Mouse (Mus musculus): ENCODE measurements around the gene Ephb2. TPM values are rescaled to one million over a fixed set of nuclear protein-coding genes. Genes with fewer than 3 reads are reported as not detected.

Ephb2 gene
- polyA plus RNA-seq, 1 experiment, result 4.6 TPM

DNA sequence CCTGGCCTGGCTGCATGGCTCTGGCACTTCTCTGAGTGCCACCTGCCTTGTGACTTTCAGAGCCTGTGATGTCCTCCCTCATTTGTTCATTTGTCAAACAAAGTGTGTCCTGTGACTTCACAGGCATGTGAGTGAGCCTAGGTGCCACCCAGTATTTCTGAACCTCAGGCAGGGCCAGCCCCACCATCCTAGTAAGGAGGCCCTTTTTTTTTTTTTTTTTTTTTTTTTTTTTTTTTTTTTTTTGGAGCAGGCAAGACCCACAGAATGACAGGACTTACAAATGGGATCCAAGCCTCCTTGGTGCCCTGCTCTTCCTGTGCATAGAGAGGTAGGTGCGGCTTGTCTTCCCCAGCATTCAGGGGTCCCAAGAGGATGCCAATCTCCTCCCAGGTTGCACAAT lies 89.3 kb downstream of the Ephb2 start:
- TF ChIP-seq CTCF (IDR thresholded peaks at IDR 0.05; ENCODE audit: insufficient read depth, low read length), result no peak
- TF ChIP-seq POLR2A (IDR thresholded peaks at IDR 0.05; ENCODE audit: borderline replicate concordance, extremely low read depth, low read depth, low read length), result no peak
- 75% methylated on average over 1 of the region's 1 CpGs for WGBS
- Histone ChIP-seq H3K4me1 (ENCODE audit: control insufficient read depth, insufficient read depth, low read length) (no peaks in the 10 kb centered on the region), H3K4me3 (replicated peaks; ENCODE audit: extremely low read depth, low read depth, low read length) (no peak overlapping the region)
- no peak for DNase-seq

DNA sequence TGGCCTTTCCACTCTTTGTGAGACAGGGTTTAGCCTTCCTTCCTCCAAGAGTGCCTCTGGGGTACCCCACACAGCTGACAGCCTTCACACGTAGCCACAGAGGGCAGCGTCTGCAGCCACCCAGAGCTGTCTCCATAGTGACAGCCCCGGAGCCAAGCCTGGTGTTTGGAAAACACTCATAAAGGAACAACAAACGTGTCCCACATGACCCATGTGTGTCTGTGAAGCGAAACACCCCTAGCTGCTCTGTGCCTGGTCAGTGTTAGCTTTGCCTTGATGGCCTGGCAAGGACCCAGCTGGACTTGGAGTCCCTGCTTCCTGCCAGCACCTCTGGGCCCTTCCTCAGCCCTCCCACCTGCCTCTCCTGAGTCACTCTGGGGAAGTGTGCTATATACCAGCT lies 93.1 kb downstream of the Ephb2 start:
- TF ChIP-seq POLR2A (IDR thresholded peaks at IDR 0.05; ENCODE audit: borderline replicate concordance, extremely low read depth, low read depth, low read length) (no peak), CTCF (IDR thresholded peaks at IDR 0.05; ENCODE audit: insufficient read depth, low read length) (no peak)
- Histone ChIP-seq H3K4me3 (replicated peaks; ENCODE audit: extremely low read depth, low read depth, low read length) (no peak overlapping the region), H3K4me1 (ENCODE audit: control insufficient read depth, insufficient read depth, low read length) (no peaks in the 10 kb centered on the region)
- 10% methylated on average over 5 of the region's 5 CpGs for WGBS
- DNase-seq, result peak; percentile 56

DNA sequence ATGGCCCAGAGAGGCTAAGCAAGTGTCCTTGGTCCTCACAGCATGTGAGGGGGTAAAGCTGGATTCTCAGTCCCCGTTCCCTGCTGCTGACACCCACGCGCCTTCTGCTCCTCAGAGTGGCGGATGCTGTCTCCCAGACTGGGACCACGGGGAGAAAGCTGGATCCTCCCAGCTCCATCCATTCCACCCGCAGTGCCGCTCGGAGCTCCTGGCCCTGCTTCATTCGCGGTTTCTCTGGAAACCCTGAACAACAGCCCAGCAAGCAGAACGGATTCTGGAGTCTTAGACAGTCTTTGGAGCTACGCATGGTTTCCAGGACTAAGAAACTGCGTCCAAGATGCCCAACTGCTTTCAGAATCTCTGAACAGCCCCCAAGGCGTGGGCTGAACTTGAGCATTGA lies 93.9 kb downstream of the Ephb2 start:
- H3K4me3 ChIP-seq (replicated peaks; ENCODE audit: extremely low read depth, low read depth, low read length), result no peak overlapping the region
- TF ChIP-seq POLR2A (IDR thresholded peaks at IDR 0.05; ENCODE audit: borderline replicate concordance, extremely low read depth, low read depth, low read length) (no peak), CTCF (IDR thresholded peaks at IDR 0.05; ENCODE audit: insufficient read depth, low read length) (no peak)
- no peaks in the 10 kb centered on the region for H3K4me1 ChIP-seq (ENCODE audit: control insufficient read depth, insufficient read depth, low read length)
- DNase-seq, result no peak
- 65% methylated on average over 14 of the region's 14 CpGs for WGBS

- WGBS, result 70% methylated on average over 5 of the region's 5 CpGs
- H3K4me3 ChIP-seq (replicated peaks; ENCODE audit: extremely low read depth, low read depth, low read length), result no peak overlapping the region
- no peak for DNase-seq
- H3K4me1 ChIP-seq (ENCODE audit: control insufficient read depth, insufficient read depth, low read length), result no peaks in the 10 kb centered on the region
- TF ChIP-seq POLR2A (IDR thresholded peaks at IDR 0.05; ENCODE audit: borderline replicate concordance, extremely low read depth, low read depth, low read length) (no peak), CTCF (IDR thresholded peaks at IDR 0.05; ENCODE audit: insufficient read depth, low read length) (no peak)
These were observed 94.8 kb downstream of the Ephb2 start for GRCm38 (mm10) chr4:136740963-136741362.

GRCm38 (mm10) chr4:136739189-136739588 lies 96.6 kb downstream of the Ephb2 start:
- Histone ChIP-seq H3K4me3 (replicated peaks; ENCODE audit: extremely low read depth, low read depth, low read length) (no peak overlapping the region), H3K4me1 (ENCODE audit: control insufficient read depth, insufficient read depth, low read length) (no peaks in the 10 kb centered on the region)
- TF ChIP-seq POLR2A (IDR thresholded peaks at IDR 0.05; ENCODE audit: borderline replicate concordance, extremely low read depth, low read depth, low read length) (no peak), CTCF (IDR thresholded peaks at IDR 0.05; ENCODE audit: insufficient read depth, low read length) (no peak)
- DNase-seq, result no peak
- WGBS, result 33% methylated on average over 11 of the region's 11 CpGs

DNA sequence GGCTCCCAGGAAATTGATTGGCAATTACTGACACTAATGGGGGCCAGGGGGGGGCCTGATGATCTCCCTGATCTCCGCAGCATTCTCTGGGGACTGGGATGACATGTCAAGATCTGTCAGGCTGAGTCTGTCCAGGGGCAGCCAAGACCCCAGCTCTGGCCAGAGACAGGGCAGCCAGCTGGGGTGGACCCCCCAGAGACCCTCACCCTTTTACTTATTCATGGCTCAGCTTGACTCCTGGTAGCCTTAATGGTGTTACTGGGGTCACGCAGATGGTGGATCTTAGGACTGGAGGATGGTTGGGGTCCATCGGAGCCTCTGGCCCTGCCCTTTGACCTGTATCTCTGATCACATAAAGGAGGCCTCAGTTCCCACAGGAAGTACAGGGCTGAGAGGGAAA lies 97.5 kb downstream of the Ephb2 start:
- DNase-seq, result no peak
- no peak for TF ChIP-seq CTCF (IDR thresholded peaks at IDR 0.05; ENCODE audit: insufficient read depth, low read length)
- TF ChIP-seq POLR2A (IDR thresholded peaks at IDR 0.05; ENCODE audit: borderline replicate concordance, extremely low read depth, low read depth, low read length), result no peak
- 73% methylated on average over 3 of the region's 3 CpGs for WGBS
- Histone ChIP-seq H3K4me1 (ENCODE audit: control insufficient read depth, insufficient read depth, low read length) (no peaks in the 10 kb centered on the region), H3K4me3 (replicated peaks; ENCODE audit: extremely low read depth, low read depth, low read length) (no peak overlapping the region)

- Histone ChIP-seq H3K4me1 (ENCODE audit: control insufficient read depth, insufficient read depth, low read length) (no peaks in the 10 kb centered on the region), H3K4me3 (replicated peaks; ENCODE audit: extremely low read depth, low read depth, low read length) (no peak overlapping the region)
- WGBS, result 44% methylated on average over 4 of the region's 4 CpGs
- DNase-seq, result no peak
- TF ChIP-seq CTCF (IDR thresholded peaks at IDR 0.05; ENCODE audit: insufficient read depth, low read length), result no peak
- no peak for TF ChIP-seq POLR2A (IDR thresholded peaks at IDR 0.05; ENCODE audit: borderline replicate concordance, extremely low read depth, low read depth, low read length)
These were observed 99.9 kb downstream of the Ephb2 start for GRCm38 (mm10) chr4:136735856-136736255.

DNA sequence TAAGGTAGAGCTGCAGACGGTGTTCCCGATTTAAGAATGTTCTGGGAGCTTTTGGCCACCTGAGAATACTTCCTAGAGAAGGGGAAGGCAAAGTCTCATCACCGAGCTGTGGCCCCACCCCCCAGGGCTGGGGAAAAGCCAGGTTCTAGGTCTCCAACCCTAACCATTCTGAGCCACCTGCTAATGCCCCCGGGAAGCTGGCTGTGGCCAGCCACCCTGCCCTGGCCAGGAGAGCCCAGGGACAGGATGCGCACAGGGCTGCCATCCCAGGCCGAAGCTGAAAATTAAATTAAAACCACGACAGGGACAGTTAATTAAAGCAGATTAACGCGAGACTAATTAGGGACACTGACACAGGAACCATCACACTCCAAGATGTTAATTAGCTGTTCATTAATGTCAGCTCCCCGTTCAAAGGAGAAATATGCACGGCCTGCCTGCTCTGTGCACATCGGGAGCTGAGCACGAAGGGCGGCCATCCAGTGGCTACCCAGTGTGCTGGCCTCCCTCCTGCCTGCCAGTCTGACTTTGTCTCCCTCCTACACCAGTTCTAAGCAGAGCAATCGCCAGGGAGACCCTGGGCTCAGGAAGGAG lies 101.5 kb downstream of the Ephb2 start:
- 81% methylated on average over 15 of the region's 15 CpGs for WGBS
- no peak for TF ChIP-seq POLR2A (IDR thresholded peaks at IDR 0.05; ENCODE audit: borderline replicate concordance, extremely low read depth, low read depth, low read length)
- no peak for TF ChIP-seq CTCF (IDR thresholded peaks at IDR 0.05; ENCODE audit: insufficient read depth, low read length)
- Histone ChIP-seq H3K4me3 (replicated peaks; ENCODE audit: extremely low read depth, low read depth, low read length) (no peak overlapping the region), H3K4me1 (ENCODE audit: control insufficient read depth, insufficient read depth, low read length) (no peaks in the 10 kb centered on the region)
- no peak for DNase-seq

GRCm38 (mm10) chr4:136733217-136733865 lies 102.4 kb downstream of the Ephb2 start:
- no peak for TF ChIP-seq POLR2A (IDR thresholded peaks at IDR 0.05; ENCODE audit: borderline replicate concordance, extremely low read depth, low read depth, low read length)
- TF ChIP-seq CTCF (IDR thresholded peaks at IDR 0.05; ENCODE audit: insufficient read depth, low read length), result no peak
- H3K4me1 ChIP-seq (ENCODE audit: control insufficient read depth, insufficient read depth, low read length), result no peaks in the 10 kb centered on the region
- no peak for DNase-seq
- 48% methylated on average over 11 of the region's 11 CpGs for WGBS
- H3K4me3 ChIP-seq (replicated peaks; ENCODE audit: extremely low read depth, low read depth, low read length), result no peak overlapping the region

DNA sequence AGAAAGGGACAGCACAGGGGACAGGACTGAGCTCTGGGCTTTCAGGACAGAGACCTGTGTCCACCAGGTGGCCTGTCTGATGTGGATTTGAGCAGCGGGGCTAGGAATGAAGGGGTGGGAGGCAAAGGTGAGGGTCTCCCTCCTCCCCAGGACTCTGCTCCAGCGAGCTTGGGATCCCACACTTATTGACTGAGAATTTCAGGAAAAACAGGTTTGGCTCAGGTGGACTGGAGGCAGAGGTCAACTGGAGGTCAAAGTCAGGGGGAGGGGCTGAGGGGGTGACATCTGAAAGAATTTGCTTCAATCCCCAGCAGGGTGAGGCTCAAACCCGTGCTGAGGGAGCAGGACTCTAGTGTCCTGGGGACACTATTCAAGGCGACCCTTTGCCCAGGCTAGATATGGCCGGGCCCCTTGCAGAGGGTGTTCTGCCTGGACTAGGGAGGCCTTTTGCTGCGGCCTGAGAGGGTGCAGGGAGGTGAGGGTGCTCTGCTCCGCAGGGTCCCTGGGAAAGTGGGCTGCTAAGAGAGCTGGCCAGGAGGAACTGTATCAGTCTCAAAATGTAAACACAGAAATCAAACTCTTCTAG lies 103.2 kb downstream of the Ephb2 start:
- TF ChIP-seq POLR2A (IDR thresholded peaks at IDR 0.05; ENCODE audit: borderline replicate concordance, extremely low read depth, low read depth, low read length) (no peak), CTCF (IDR thresholded peaks at IDR 0.05; ENCODE audit: insufficient read depth, low read length) (no peak)
- DNase-seq, result no peak
- Histone ChIP-seq H3K4me3 (replicated peaks; ENCODE audit: extremely low read depth, low read depth, low read length) (no peak overlapping the region), H3K4me1 (ENCODE audit: control insufficient read depth, insufficient read depth, low read length) (no peaks in the 10 kb centered on the region)
- WGBS, result 58% methylated on average over 7 of the region's 7 CpGs

All from lung, adult 2 months (tissue).